Mouse (Mus musculus): ENCODE measurements around the gene Drd4. TPM values are rescaled to one million over a fixed set of nuclear protein-coding genes. Genes with fewer than 3 reads are reported as not detected.

Drd4 gene
- polyA plus RNA-seq, 1 experiment from 2014 or later = not detected

DNA sequence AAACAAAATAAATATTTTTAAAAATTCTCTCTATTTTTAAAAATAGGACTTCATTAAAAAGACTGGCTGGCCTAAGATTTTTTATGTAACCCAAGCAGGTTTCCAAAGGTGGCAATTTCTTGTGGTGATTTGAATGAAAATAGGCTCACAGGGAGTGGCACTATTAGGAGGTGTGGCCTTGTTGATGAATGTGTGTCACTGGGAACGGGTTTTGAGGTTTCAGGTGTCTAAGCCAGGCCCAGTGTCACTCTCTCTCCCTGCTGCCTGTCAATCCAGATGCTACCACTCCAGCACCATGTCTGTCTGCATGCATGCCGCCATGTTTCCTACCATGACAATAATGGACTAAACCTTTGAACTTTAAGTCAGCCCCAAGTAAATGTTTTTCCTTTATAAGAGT is 27.6 kb downstream of the Drd4 start:
- Histone ChIP-seq H3K4me2 (no peak overlapping the region), H3K27ac (replicated peaks) (no peak overlapping the region), H3K9me3 (replicated peaks) (no peaks in the 10 kb centered on the region), H3K4me3 (replicated peaks) (no peak overlapping the region), H3K36me3 (replicated peaks) (peaks cover 99% of the 10 kb centered on the region), H3K9ac (no peak overlapping the region), H3K27me3 (no peaks in the 10 kb centered on the region), H3K4me1 (replicated peaks) (0 out of 2 replicates have a peak, but pooled peaks cover 4% of the 10 kb centered on the region)
- ATAC-seq (ENCODE audit: insufficient read depth) = no peak
- 75% methylated on average over 2 of the region's 2 CpGs for WGBS (ENCODE audit: insufficient replicate concordance)

DNA sequence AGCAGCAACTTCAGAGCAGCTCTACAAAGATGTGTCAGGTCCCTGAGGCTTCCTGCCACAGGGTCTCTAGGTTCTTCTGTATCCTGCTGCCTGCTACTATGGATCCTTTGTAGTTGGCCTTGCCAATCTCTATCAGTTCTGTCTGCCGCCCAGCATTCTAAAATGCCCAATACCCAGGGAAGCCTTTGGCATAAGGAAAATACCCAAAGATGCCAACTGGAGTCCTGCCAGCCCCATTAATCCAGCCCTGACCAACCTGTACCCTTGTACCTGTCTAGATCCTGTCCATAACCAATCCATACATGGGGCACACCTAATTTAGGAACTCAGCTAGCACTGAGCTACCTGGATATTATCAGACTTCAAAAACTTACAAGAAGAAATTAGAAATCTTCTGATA is 32.9 kb downstream of the Drd4 start:
- Histone ChIP-seq H3K27me3 (no peaks in the 10 kb centered on the region), H3K9ac (no peak overlapping the region), H3K4me1 (replicated peaks) (peaks cover 42% of the 10 kb centered on the region), H3K9me3 (replicated peaks) (no peaks in the 10 kb centered on the region), H3K36me3 (replicated peaks) (peaks cover 50% of the 10 kb centered on the region), H3K4me3 (replicated peaks) (no peak overlapping the region), H3K27ac (replicated peaks) (no peak overlapping the region), H3K4me2 (no peak overlapping the region)
- WGBS (ENCODE audit: insufficient replicate concordance) = 74% methylated on average over 1 of the region's 1 CpGs
- no peak for ATAC-seq (ENCODE audit: insufficient read depth)

DNA sequence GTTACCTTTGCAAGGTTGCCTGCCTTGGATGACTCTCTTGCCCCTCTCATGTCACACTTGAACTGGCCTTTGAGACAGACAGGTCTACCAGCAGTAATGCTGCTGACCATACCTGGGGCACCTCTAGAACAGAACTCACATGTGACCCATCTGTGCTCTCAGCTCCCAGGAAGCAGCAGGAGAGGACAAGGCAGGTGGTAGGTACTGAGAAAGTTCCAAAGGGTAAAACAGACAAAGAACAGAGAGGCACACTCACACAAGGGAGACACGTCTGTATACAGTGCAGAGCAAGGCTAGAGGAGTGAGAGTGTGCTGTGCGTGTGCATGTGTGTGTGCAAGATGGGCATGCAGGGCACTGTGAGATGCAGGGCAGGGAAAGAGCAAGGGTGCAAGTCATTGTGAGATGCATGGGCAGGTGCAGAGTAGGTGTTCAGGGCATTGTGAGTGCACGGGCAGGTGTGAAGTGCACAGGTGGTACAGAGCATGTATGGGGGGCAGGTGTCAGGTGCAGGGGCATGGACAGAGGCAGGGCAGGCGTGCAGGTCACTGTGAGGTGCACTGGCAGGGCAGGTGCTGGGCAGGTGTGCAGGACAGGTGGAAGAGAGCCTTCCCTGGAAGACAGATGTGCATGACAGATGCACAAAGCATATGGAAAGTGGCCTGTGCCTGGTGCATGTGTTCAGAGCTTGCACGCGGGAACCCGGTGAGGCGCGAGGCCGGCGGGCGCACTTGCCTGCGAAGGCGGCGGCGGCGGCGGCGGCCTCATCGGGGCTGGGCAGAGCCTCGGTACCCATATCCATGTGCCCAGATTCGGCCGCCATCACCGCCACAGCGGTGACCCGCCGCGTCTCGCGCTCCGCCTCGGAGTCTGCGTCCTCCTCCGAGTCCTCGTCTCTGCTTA is 35.0 kb downstream of the Drd4 start:
- peaks cover 42% of the 10 kb centered on the region for H3K4me1 ChIP-seq (replicated peaks)
- peak overlapping the region; percentile 96 for H3K4me2 ChIP-seq
- H3K27me3 ChIP-seq = no peaks in the 10 kb centered on the region
- peak overlapping the region; percentile 71 for H3K4me3 ChIP-seq (replicated peaks)
- H3K27ac ChIP-seq (replicated peaks) = peak overlapping the region; percentile 97
- WGBS (ENCODE audit: insufficient replicate concordance) = 5% methylated on average over 35 of the region's 35 CpGs
- peak; percentile 13 for ATAC-seq (ENCODE audit: insufficient read depth)
- H3K36me3 ChIP-seq (replicated peaks) = peaks cover 29% of the 10 kb centered on the region
- peak overlapping the region; percentile 94 for H3K9ac ChIP-seq
- H3K9me3 ChIP-seq (replicated peaks) = no peaks in the 10 kb centered on the region

DNA sequence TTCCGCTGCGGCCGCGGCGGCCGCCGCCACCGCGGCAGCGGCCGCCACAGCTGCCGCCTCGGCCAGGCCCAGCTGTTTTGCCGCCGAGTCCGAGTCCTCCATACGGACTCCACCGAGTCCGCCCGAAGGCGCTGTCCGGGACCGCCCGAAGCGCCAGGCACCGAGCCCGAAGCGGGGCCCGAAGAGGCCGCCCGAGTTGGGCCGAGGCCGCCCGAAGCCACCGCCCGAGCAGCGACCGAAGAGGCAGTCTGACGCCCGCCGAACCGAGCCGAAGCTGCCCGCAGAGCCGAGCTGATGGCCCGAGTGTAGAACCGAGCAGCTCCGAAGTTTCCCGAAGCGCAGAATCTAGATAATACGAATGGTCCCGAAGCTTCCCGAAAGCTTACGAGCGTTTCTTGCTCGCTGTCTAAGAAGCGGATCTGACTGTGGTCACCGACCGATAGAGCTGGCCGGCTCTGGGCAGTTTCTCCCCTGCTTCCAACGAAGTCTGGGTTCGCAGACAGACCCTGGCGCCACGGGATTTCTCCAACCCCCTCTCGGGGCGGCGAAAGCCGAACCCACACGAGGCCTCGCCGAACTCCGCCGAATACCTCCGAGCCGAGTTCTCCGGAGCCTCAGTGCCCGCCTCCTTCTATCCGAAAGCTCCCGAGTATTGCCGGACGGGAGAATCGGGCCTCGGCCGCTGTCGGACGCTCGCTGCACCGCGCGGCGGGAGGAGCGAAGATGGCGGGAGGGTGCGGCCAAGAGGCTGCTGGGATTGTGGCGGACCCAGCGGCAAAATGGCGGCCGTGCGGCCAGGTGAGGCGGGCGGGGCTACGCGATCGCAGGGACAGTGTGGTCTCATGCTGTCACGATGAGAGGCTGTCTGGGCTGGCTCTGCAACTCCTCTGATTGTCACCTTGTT is 35.9 kb downstream of the Drd4 start, which contains the start of the genes Deaf1 and Tmem80:
Gene Deaf1 (minus strand): TSS at position 222 of the 904 bp plus-strand sequence.
Gene Tmem80 (plus strand): TSS at position 271 of the 904 bp plus-strand sequence.
- Histone ChIP-seq H3K9me3 (replicated peaks) (no peaks in the 10 kb centered on the region), H3K36me3 (replicated peaks) (peaks cover 21% of the 10 kb centered on the region), H3K4me1 (replicated peaks) (peaks cover 42% of the 10 kb centered on the region), H3K27ac (replicated peaks) (peak within 1 kb of the TSS; percentile 97), H3K4me2 (peak within 1 kb of the TSS; percentile 96), H3K27me3 (no peaks in the 10 kb centered on the region), H3K4me3 (replicated peaks) (peak within 1 kb of the TSS; percentile 71), H3K9ac (peak within 1 kb of the TSS; percentile 94)
- ATAC-seq (ENCODE audit: insufficient read depth) = peak; percentile 91
- WGBS (ENCODE audit: insufficient replicate concordance) = under 1% methylated on average over 105 of the region's 105 CpGs

DNA sequence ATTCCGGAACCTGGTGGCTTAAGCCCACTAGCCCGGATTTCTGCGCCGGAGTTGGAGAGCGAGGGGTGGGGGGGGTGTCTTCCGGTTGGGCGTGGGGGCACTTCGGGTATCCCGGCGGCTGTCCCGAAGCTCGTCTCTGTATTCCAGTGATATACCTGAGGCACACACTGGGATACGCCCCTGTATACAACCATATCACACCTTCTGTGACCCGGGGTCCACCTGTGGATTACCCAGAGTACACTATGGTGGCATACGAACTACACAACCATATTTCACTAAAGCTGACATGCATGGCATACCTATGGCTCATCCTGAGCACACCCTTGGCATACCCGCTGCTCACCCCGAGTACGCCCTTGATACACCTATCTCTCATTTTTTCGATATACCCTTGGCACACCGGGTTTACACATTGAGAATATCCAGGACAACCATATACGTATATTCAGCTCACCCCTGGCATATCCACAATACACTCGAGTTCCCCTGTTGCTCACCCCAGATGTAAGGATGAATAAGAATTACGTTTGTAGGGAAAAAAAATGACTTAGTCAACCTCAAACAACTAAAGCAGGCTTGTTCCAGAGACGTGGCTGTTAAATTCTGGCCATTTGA is 36.7 kb downstream of the Drd4 start:
- H3K36me3 ChIP-seq (replicated peaks) = peaks cover 21% of the 10 kb centered on the region
- 14% methylated on average over 24 of the region's 24 CpGs for WGBS (ENCODE audit: insufficient replicate concordance)
- peak overlapping the region; percentile 71 for H3K4me3 ChIP-seq (replicated peaks)
- H3K4me1 ChIP-seq (replicated peaks) = peaks cover 42% of the 10 kb centered on the region
- H3K27me3 ChIP-seq = no peaks in the 10 kb centered on the region
- H3K9me3 ChIP-seq (replicated peaks) = no peaks in the 10 kb centered on the region
- H3K9ac ChIP-seq = peak overlapping the region; percentile 94
- ATAC-seq (ENCODE audit: insufficient read depth) = peak; percentile 1
- H3K27ac ChIP-seq (replicated peaks) = peak overlapping the region; percentile 97
- H3K4me2 ChIP-seq = peak overlapping the region; percentile 96

DNA sequence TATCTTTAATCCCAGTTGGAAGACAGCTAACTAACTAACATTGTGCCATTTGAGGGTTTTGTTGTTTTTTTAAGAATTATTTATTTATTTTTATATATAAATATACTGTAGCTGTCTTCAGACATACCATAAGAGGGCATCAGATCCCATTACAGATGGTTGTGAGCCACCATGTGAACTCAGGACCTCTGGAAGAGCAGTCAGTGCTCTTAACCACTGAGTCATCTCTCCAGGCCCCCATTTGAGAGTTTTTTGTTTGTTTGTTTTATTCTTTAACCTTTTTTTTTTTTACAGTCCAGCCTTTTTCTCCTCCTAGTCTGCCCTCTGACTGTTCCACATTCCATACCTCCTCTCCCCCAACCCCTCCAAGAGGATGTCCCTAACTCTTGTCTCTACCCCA is 38.9 kb downstream of the Drd4 start:
- Histone ChIP-seq H3K4me2 (no peak overlapping the region), H3K4me1 (replicated peaks) (peaks cover 31% of the 10 kb centered on the region), H3K9me3 (replicated peaks) (no peaks in the 10 kb centered on the region), H3K9ac (no peak overlapping the region), H3K4me3 (replicated peaks) (no peak overlapping the region), H3K27ac (replicated peaks) (no peak overlapping the region), H3K27me3 (no peaks in the 10 kb centered on the region), H3K36me3 (replicated peaks) (peaks cover 10% of the 10 kb centered on the region)
- ATAC-seq (ENCODE audit: insufficient read depth) = no peak

DNA sequence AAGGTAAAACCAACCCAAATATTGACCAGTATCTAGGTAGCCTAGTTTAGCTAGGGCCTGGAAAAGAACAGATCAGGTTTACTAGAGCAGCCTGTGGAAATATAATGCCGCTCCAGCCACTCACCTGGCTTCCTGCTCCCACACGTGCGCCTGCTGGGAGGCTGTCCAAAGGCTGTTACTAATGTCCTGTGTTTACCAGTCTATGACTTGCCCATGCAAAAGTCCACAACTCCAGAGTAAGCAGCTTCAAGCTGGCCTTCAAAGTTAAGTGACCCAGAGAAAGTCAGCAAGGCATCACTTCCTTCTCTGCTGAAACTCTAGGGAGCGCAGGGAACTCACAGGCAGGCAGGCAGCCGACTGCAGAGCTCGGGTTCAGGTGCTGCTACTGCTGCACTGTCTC is 40.2 kb downstream of the Drd4 start:
- H3K4me1 ChIP-seq (replicated peaks) = peaks cover 18% of the 10 kb centered on the region
- no peak overlapping the region for H3K9ac ChIP-seq
- no peak overlapping the region for H3K27ac ChIP-seq (replicated peaks)
- no peak overlapping the region for H3K4me3 ChIP-seq (replicated peaks)
- H3K4me2 ChIP-seq = no peak overlapping the region
- no peak for ATAC-seq (ENCODE audit: insufficient read depth)
- no peaks in the 10 kb centered on the region for H3K27me3 ChIP-seq
- no peaks in the 10 kb centered on the region for H3K9me3 ChIP-seq (replicated peaks)
- H3K36me3 ChIP-seq (replicated peaks) = peaks cover 10% of the 10 kb centered on the region
- WGBS (ENCODE audit: insufficient replicate concordance) = 78% methylated on average over 6 of the region's 6 CpGs

DNA sequence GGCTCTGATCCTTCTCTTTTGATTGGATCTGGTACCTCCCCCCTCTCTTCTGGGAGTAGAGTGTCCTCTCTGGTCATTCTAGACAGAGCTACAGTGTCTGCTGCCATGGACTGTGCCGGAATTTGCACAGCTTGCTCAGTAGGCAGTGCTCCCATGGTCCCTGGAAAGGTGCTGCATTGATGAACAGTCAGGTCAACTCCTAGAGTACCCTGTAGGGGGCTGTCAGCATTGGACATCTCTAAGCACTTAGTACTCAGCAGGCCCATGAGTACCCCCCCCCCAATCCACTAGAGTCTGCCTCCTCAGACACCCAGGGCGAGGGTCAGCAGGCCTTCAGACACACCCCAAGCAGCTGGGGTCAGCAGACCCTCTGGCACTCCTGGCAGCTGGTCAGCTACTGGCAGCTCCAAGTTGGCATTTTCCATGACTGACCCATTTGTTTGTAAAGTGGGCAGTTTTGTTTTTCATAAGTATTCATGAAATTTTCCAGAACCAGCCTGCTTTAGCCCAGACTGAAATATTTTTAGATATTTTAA is 43.3 kb downstream of the Drd4 start:
- Histone ChIP-seq H3K27me3 (peaks cover 11% of the 10 kb centered on the region; the same call in 1 of the 2 replicates), H3K27ac (replicated peaks) (no peak overlapping the region), H3K36me3 (replicated peaks) (peaks cover 10% of the 10 kb centered on the region), H3K9me3 (replicated peaks) (no peaks in the 10 kb centered on the region), H3K4me3 (replicated peaks) (no peak overlapping the region), H3K9ac (no peak overlapping the region), H3K4me1 (replicated peaks) (peaks cover 27% of the 10 kb centered on the region), H3K4me2 (no peak overlapping the region)
- no peak for ATAC-seq (ENCODE audit: insufficient read depth)
- WGBS (ENCODE audit: insufficient replicate concordance) = 85% methylated on average over 2 of the region's 2 CpGs

DNA sequence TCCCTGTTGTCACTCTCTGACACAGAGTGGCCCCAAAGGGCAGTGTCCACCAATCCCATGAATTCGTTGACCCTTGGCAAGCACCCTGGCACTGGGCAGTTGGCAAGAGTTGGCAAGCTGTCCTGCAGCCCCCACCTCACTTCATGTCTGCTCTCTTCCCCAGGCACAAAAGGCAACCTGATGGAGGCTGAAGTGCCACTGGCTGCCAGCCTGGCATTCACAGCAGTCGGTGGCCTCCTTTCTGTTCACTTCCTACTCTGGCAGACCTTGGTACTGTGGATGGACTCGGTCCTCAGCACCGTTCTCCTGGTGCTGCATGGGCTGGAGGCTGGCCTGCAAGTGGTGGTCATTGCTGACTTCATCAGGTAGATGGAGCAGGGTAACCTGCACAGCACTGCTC is 43.9 kb downstream of the Drd4 start:
- no peak overlapping the region for H3K4me3 ChIP-seq (replicated peaks)
- peaks cover 11% of the 10 kb centered on the region; the same call in 1 of the 2 replicates for H3K27me3 ChIP-seq
- no peak overlapping the region for H3K9ac ChIP-seq
- H3K9me3 ChIP-seq (replicated peaks) = no peaks in the 10 kb centered on the region
- WGBS (ENCODE audit: insufficient replicate concordance) = 67% methylated on average over 4 of the region's 4 CpGs
- H3K27ac ChIP-seq (replicated peaks) = no peak overlapping the region
- peaks cover 10% of the 10 kb centered on the region for H3K36me3 ChIP-seq (replicated peaks)
- no peak overlapping the region for H3K4me2 ChIP-seq
- no peak for ATAC-seq (ENCODE audit: insufficient read depth)
- H3K4me1 ChIP-seq (replicated peaks) = peaks cover 27% of the 10 kb centered on the region

DNA sequence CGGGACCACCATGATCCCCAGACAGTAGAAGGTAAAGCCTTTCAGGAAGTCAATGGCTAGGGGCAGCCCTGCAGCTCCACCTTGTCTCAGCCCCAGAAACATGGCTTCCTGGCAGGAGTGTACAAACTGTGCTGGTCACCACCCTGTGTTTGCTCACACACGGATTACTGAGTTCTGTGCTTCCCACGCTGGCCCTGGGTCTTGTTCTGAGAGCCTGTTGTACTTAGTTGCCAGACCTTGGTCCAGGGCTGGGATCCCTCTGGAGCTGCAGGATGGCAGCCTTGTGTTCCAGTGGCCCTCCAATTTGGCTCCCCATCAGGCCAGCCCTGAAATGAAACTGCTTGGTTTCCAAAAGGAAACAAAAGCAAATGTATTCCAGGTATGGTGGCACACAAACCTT is 44.5 kb downstream of the Drd4 start:
- Histone ChIP-seq H3K36me3 (replicated peaks) (peaks cover 10% of the 10 kb centered on the region), H3K9me3 (replicated peaks) (no peaks in the 10 kb centered on the region), H3K4me1 (replicated peaks) (peaks cover 29% of the 10 kb centered on the region), H3K4me2 (no peak overlapping the region), H3K27ac (replicated peaks) (no peak overlapping the region), H3K4me3 (replicated peaks) (no peak overlapping the region), H3K27me3 (peaks cover 11% of the 10 kb centered on the region; the same call in 1 of the 2 replicates), H3K9ac (no peak overlapping the region)
- WGBS (ENCODE audit: insufficient replicate concordance) = 66% methylated on average over 3 of the region's 3 CpGs
- ATAC-seq (ENCODE audit: insufficient read depth) = no peak

Measured in liver, embryonic 15.5 days (tissue).